ENCODE assay signal across 31 mouse cellular contexts in the genomic region with DNA sequence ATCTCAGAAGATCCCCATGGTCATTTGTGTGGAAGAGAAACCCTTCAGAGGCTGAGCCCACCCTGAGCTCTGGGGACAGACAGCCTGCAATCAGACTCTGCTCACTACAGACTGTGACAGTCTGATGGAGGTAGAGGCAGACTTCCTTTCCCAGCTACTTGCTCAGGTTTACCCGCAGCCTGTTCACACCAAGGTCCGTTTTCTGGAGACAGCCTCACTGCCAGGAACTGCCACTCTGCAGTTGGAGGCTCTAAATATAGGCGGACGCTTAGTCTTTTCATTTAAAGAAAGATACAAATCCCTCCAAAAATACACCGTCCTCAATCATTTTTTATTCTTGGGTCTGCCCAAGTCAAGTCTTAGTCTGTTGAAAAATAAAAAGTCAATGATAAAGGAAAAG.
"Had no signal": no experiment of that assay in that cellular context is flagged by ENCODE, and none has a peak within 500 bp of the region (broad histone marks: within the 10 kb centered on the region; RNA-seq: fewer than 3 reads in every experiment).

No protein-coding gene starts in this region.

- H3K4me1 ChIP-seq: limb, embryonic 10.5 days; limb, embryonic 12.5 days; limb, embryonic 13.5 days; limb, embryonic 15.5 days; liver, embryonic 12.5 days; liver, embryonic 13.5 days; liver, embryonic 15.5 days; lung, embryonic 15.5 days; megakaryocyte, embryonic 14.5 days; midbrain, embryonic 12.5 days; midbrain, embryonic 15.5 days; neural tube, embryonic 12.5 days; neural tube, embryonic 13.5 days had no signal

- H3K4me2 ChIP-seq: limb, embryonic 12.5 days; limb, embryonic 13.5 days; limb, embryonic 15.5 days; liver, embryonic 11.5 days; liver, embryonic 12.5 days; liver, embryonic 13.5 days; liver, embryonic 15.5 days; lung, embryonic 14.5 days; lung, embryonic 15.5 days; midbrain, embryonic 12.5 days; midbrain, embryonic 15.5 days; neural tube, embryonic 12.5 days; neural tube, embryonic 13.5 days had no signal

- H3K27me3 ChIP-seq: limb, embryonic 12.5 days; limb, embryonic 13.5 days; limb, embryonic 15.5 days; liver, embryonic 12.5 days; liver, embryonic 13.5 days; liver, embryonic 15.5 days; lung, embryonic 15.5 days; midbrain, embryonic 12.5 days; midbrain, embryonic 15.5 days; neural tube, embryonic 12.5 days; neural tube, embryonic 13.5 days had no signal

- ATAC-seq: liver, embryonic 12.5 days; liver, postnatal 0 days; lung, postnatal 0 days; midbrain, embryonic 15.5 days; midbrain, embryonic 16.5 days had no signal

- DNase-seq: left cerebral cortex, postnatal 4 days; liver; liver, embryonic 13.5 days; liver, postnatal 0 days; lung, adult 18-20 months; lung, adult 2 months; lung, embryonic 14.5 days; lung, postnatal 10 days; lung, postnatal 14 days; lung, postnatal 36 days; lung, postnatal 4 days; midbrain, embryonic 14.5 days had no signal

- H3K9ac ChIP-seq: limb, embryonic 12.5 days; limb, embryonic 13.5 days; limb, embryonic 15.5 days; liver, embryonic 12.5 days; liver, embryonic 13.5 days; liver, embryonic 14.5 days; liver, embryonic 15.5 days; liver, postnatal 0 days; lung, embryonic 14.5 days; lung, embryonic 15.5 days; midbrain, embryonic 12.5 days; midbrain, embryonic 15.5 days; neural tube, embryonic 12.5 days; neural tube, embryonic 13.5 days had no signal

- H3K36me3 ChIP-seq: limb, embryonic 10.5 days; limb, embryonic 12.5 days; limb, embryonic 13.5 days; limb, embryonic 15.5 days; liver, embryonic 12.5 days; liver, embryonic 13.5 days; liver, embryonic 15.5 days; lung, embryonic 15.5 days; midbrain, embryonic 10.5 days; midbrain, embryonic 12.5 days; midbrain, embryonic 15.5 days; neural tube, embryonic 12.5 days; neural tube, embryonic 13.5 days had no signal

- H3K4me3 ChIP-seq: limb, embryonic 10.5 days; limb, embryonic 12.5 days; limb, embryonic 13.5 days; limb, embryonic 15.5 days; liver, embryonic 12.5 days; liver, embryonic 13.5 days; liver, embryonic 15.5 days; lung, embryonic 15.5 days; megakaryocyte, embryonic 14.5 days; midbrain, embryonic 10.5 days; midbrain, embryonic 12.5 days; midbrain, embryonic 15.5 days; myocyte; neural tube, embryonic 12.5 days; neural tube, embryonic 13.5 days had no signal

- H3K27ac ChIP-seq: limb, embryonic 10.5 days; limb, embryonic 12.5 days; limb, embryonic 13.5 days; limb, embryonic 15.5 days; liver, embryonic 12.5 days; liver, embryonic 13.5 days; liver, embryonic 14.5 days; liver, embryonic 15.5 days; lung, embryonic 15.5 days; macrophage; midbrain, embryonic 10.5 days; midbrain, embryonic 12.5 days; midbrain, embryonic 15.5 days; neural tube, embryonic 12.5 days; neural tube, embryonic 13.5 days had no signal

- H3K9me3 ChIP-seq: limb, embryonic 10.5 days; limb, embryonic 12.5 days; limb, embryonic 13.5 days; limb, embryonic 15.5 days; liver, embryonic 12.5 days; liver, embryonic 13.5 days; liver, embryonic 15.5 days; lung, embryonic 15.5 days; megakaryocyte, embryonic 14.5 days; midbrain, embryonic 10.5 days; midbrain, embryonic 12.5 days; midbrain, embryonic 15.5 days; neural tube, embryonic 12.5 days; neural tube, embryonic 13.5 days had no signal
